Mouse (Mus musculus) midbrain, postnatal 0 days (tissue): Measurements from ENCODE around the gene Sec14l1. TPM values are rescaled to one million over a fixed set of nuclear protein-coding genes. Genes with fewer than 3 reads are reported as not detected.

ENCODE experiments used
- ATAC-seq: fragments of 200-750 bp; cut with Nextera tagmentation; 2 replicates; pipeline ENCODE4 v1.8.0; 2017; ENCODE audit warnings: moderate number of reproducible peaks, mild to moderate bottlenecking, moderate TSS enrichment, moderate library complexity; ENCODE audit not compliant: low FRiP score
- DNase-seq: peaks from one replicate; pipeline ENCODE4 v3.0.0-alpha.2; 2015; ENCODE audit warnings: low spot score
- H3K27ac ChIP-seq: fragments of 300-500 bp; sonication (generic); 2 replicates; pipeline ENCODE4 v1.5.1; 2014; ENCODE audit warnings: low read depth, mild to moderate bottlenecking, low read length, mixed read lengths
- H3K27me3 ChIP-seq: fragments of 300-500 bp; sonication (generic); 2 replicates; pipeline ENCODE4 v1.6.1; 2014; ENCODE audit warnings: low read length, control low read depth, mixed read lengths; ENCODE audit not compliant: insufficient read depth
- H3K36me3 ChIP-seq: fragments of 300-500 bp; sonication (generic); 2 replicates; pipeline ENCODE4 v1.6.1; 2014; ENCODE audit warnings: low read length, control low read depth, mixed read lengths; ENCODE audit not compliant: insufficient read depth
- H3K4me1 ChIP-seq: fragments of 300-500 bp; sonication (generic); 2 replicates; pipeline ENCODE4 v1.6.1; 2014; ENCODE audit warnings: mild to moderate bottlenecking, control low read depth, antibody characterized with exemption, low read length, mixed read lengths; ENCODE audit not compliant: insufficient read depth
- H3K4me2 ChIP-seq: fragments of 300-500 bp; sonication (generic); 2 replicates; pipeline ENCODE4 v1.6.1; 2014; ENCODE audit warnings: low read depth, mild to moderate bottlenecking, low read length, mixed read lengths; ENCODE audit not compliant: poor library complexity, severe bottlenecking
- H3K4me3 ChIP-seq: fragments of 300-500 bp; sonication (generic); 2 replicates; pipeline ENCODE4 v1.5.1; 2014; ENCODE audit warnings: low read depth, mild to moderate bottlenecking, low read length, moderate library complexity
- H3K9ac ChIP-seq: fragments of 300-500 bp; sonication (generic); replicated peaks from 2 replicates; pipeline ENCODE4 v1.6.1; 2014; ENCODE audit warnings: mild to moderate bottlenecking, low read length, moderate library complexity, mixed read lengths; ENCODE audit not compliant: poor library complexity, severe bottlenecking
- H3K9me3 ChIP-seq: fragments of 300-500 bp; sonication (generic); 2 replicates; pipeline ENCODE4 v1.6.1; 2016; ENCODE audit warnings: low read length, control low read depth
- CTCF ChIP-seq: IDR thresholded peaks from 2 replicates; pipeline ENCODE4 v1.5.1; 2016; ENCODE audit warnings: antibody characterized with exemption, mild to moderate bottlenecking
- WGBS: fragments of 180-500 bp; shearing (Covaris S2); extraction: QIAGEN DNeasy Blood & Tissue Kit; methylation state at CpG from one replicate; pipeline ENCODE4 v1.1.7; 2014; 5-methylcytosine and 5-hydroxymethylcytosine counted together
- microRNA-seq: library from miRNA; unstranded; fragments of <30 nt; microRNA quantifications from one replicate; pipeline ENCODE4, GENCODE M21; 2016; ENCODE audit warnings: borderline number of aligned reads
- polyA plus RNA-seq: library from polyadenylated mRNA; unstranded; fragments of >200 nt; fragmentation: Nextera tagmentation; extraction: Ambion mirVana; gene quantifications from 2 replicates; pipeline ENCODE4 v1.2.1, GENCODE M21; 2015
- total RNA-seq: library from RNA; depleted of rRNA; stranded (reverse); fragments of >200 nt; gene quantifications from 2 replicates; pipeline ENCODE4 v1.2.3, GENCODE M21; 2014; rRNA removed

Gene Sec14l1
- total and polyA plus RNA-seq, 2 experiments from 2014 or later, result 49.2 to 71.1 TPM

DNA sequence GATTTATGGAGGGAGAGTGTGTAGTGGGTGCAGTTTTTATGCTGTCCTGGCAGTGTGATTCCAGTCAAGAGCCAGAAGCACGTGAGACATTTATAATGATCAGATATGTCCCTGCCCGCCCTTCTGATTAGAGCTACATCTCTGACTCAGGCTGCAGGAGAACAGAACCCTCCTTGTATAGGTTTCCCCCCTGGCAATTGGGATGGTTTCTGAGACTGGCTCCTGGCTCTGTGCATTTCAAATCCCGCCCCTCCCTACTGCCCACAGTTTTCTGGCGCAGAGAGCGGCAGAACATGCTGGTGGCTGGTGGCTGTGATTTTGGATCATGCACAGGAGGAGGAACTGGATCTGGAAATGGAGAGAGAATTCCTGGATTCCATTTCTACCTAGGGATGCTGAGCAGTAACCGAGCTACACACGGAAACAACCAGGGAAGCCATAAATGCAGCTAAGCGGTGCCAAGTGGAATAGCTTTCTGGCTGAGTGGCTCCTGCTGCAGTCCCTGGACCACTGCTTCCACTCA is 93.2 kb downstream of the Sec14l1 start:
- Histone ChIP-seq H3K36me3 (no peaks in the 10 kb centered on the region), H3K9me3 (no peaks in the 10 kb centered on the region), H3K4me1 (no peaks in the 10 kb centered on the region), H3K9ac (no peak overlapping the region), H3K27ac (no peak overlapping the region), H3K4me3 (no peak overlapping the region), H3K27me3 (no peaks in the 10 kb centered on the region; the same call in 1 of the 2 replicates), H3K4me2 (no peak overlapping the region)
- ATAC-seq (no peak), DNase-seq (peak; percentile 21)
- TF ChIP-seq CTCF, result no peak
- 76% methylated on average over 8 of the region's 8 CpGs for WGBS

Small RNAs within 50 kb of the gene (microRNA-seq; reads per million reads assigned to microRNA genes)
- not detected for gene Gm24323
- 7.4 reads per million, percentile 15 among the genes with 10 or more reads in this experiment for gene Mir6516

Other genes starting within 250 kb of the Sec14l1 start
- 104 and 133 TPM in 2 replicates for gene Mgat5b, start 196.3 kb upstream of the Sec14l1 start, total RNA-seq
- 23.7 and 24.7 TPM in 2 replicates for gene Mgat5b, start 196.3 kb upstream of the Sec14l1 start, polyA plus RNA-seq
- 105 and 108 TPM in 2 replicates for gene Sept9, start 84.5 kb downstream of the Sec14l1 start, total RNA-seq
- gene Sept9, start 84.5 kb downstream of the Sec14l1 start, polyA plus RNA-seq, result 95.3 and 100 TPM in 2 replicates